Mouse (Mus musculus) layer of hippocampus, postnatal 10 days (tissue): Measurements from ENCODE around the gene Lrrc8c. TPM values are rescaled to one million over a fixed set of nuclear protein-coding genes. Genes with fewer than 3 reads are reported as not detected.

Experiments used
- DNase-seq, 2 experiments: peaks; one replicate each; pipeline ENCODE4 v3.0.0; 2021; ENCODE audit warnings: low spot score in 2 of 2
- total RNA-seq, 2 experiments: library from RNA; stranded (reverse); gene quantifications; 2 replicates each; pipeline ENCODE4 v1.2.3; 2021

The Lrrc8c gene
- total RNA-seq, 2 experiments from 2014 or later = 24.6 to 26.1 TPM

- no peak for DNase-seq
These were observed 18.8 kb upstream of the Lrrc8c start for GRCm38 (mm10) chr5:105500132-105501121.

- DNase-seq = no peak
These were observed 18.1 kb upstream of the Lrrc8c start for GRCm38 (mm10) chr5:105501136-105501535.

GRCm38 (mm10) chr5:105508813-105509212, 10.4 kb upstream of the Lrrc8c start:
- DNase-seq = no peak

- no peak for DNase-seq
These were observed 6.9 kb upstream of the Lrrc8c start for GRCm38 (mm10) chr5:105512297-105512696.

GRCm38 (mm10) chr5:105515532-105515931, 3.7 kb upstream of the Lrrc8c start:
- DNase-seq = no peak

GRCm38 (mm10) chr5:105516290-105516689, 2.9 kb upstream of the Lrrc8c start:
- no peak for DNase-seq

- DNase-seq = no peak
These were observed 1.1 kb upstream of the Lrrc8c start for GRCm38 (mm10) chr5:105517992-105518625.

GRCm38 (mm10) chr5:105518626-105519095, 527 bp upstream of the Lrrc8c start:
- DNase-seq = no peak

- peak; percentile 41 to 59 for DNase-seq
These were observed 750 bp downstream of the Lrrc8c start for GRCm38 (mm10) chr5:105519976-105520300.

- no peak for DNase-seq
These were observed 1.3 kb downstream of the Lrrc8c start for GRCm38 (mm10) chr5:105520442-105520965.

GRCm38 (mm10) chr5:105523452-105523851, 4.3 kb downstream of the Lrrc8c start:
- no peak for DNase-seq

- no peak for DNase-seq
These were observed 5.8 kb downstream of the Lrrc8c start for GRCm38 (mm10) chr5:105525004-105525403.

GRCm38 (mm10) chr5:105526107-105526645, 7.0 kb downstream of the Lrrc8c start:
- no peak for DNase-seq

GRCm38 (mm10) chr5:105526766-105527165, 7.6 kb downstream of the Lrrc8c start:
- peak in 1 of 2 experiments; percentile 13 for DNase-seq

GRCm38 (mm10) chr5:105527477-105528331, 8.5 kb downstream of the Lrrc8c start:
- DNase-seq = no peak

- DNase-seq = no peak
These were observed 11.4 kb downstream of the Lrrc8c start for GRCm38 (mm10) chr5:105530576-105530975.

GRCm38 (mm10) chr5:105535186-105535585, 16.0 kb downstream of the Lrrc8c start:
- no peak for DNase-seq

GRCm38 (mm10) chr5:105536172-105536571, 17.0 kb downstream of the Lrrc8c start:
- DNase-seq = no peak

GRCm38 (mm10) chr5:105537101-105537723, 18.0 kb downstream of the Lrrc8c start:
- DNase-seq = no peak

- no peak for DNase-seq
These were observed 21.9 kb downstream of the Lrrc8c start for GRCm38 (mm10) chr5:105541051-105541450.
